Mouse (Mus musculus) CD8-positive naive resting alpha-beta T cell, adult 2 months (primary cell): Measurements from ENCODE around the gene A4galt.
"Not testable (repeated sequence)": the region's sequence is repeated elsewhere in the genome, so short reads cannot be mapped to it uniquely, and the experiment has no call there.

Experiments used
- DNase-seq, 2 experiments: peaks; one replicate each; pipeline ENCODE4 v3.0.0; 2022; ENCODE audit warnings: low read depth in 2 of 2, low spot score in 2 of 2

A4galt gene

DNA sequence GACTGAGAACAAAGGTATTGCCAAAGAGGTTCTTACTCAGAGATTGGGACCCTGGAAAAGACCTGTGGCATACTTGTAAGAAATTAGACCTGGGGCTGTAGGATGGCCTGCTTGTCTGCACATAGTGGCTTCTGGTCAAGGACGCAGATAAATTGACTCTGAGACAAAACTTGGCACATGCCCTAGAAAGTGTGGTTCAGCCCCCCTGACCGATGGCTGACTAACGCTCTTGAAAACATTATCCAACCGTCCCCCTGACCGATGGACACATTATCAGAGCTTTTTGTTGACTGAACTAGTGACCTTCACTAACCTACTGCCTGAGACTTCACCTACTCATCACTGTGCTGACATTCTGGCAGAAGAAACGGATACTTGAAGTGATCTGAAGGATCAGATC lies 18.4 kb upstream of the A4galt start:
- DNase-seq = not testable (repeated sequence)

GRCm38 (mm10) chr15:83268428-83268827 lies 16.9 kb upstream of the A4galt start:
- DNase-seq = not testable (repeated sequence)

DNA sequence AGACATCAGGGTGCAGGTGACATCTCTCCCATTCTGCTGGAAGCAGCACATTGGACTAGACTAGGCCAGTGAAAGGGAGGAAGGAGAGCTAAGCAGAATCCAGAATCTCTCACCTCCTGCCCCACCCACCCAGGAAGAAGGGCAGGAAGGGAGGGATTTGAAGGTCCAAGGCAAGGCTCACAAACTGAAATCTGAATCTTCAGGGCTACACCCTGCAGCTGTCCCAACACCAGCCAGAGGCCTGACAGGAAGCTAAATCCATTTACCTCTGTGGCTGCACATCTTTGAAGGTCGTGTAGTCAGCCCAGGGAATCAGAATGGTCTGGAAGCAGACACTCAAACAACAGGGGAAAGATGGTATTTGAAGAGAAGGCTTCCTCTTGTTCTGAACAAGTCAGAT lies 13.7 kb upstream of the A4galt start:
- DNase-seq = no peak

DNA sequence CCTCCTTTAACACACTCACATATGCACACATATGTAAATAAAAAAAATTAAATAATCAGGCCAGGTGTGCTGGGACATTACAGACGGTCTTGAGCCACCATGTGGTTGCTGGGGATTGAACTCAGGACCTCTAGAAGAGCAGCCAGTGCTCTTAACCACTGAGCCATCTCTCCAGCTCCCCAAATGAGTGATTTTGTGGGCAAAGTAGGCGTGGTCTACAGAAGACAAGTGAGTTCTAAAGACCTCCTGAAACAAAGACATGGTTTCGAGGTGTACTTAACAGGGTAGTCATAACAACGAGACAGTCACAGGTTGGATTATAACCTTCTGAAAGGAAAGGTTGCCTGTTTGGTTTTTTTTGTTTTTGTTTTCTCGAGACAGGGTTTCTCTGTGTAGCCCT lies 11.8 kb upstream of the A4galt start:
- DNase-seq = no peak

DNA sequence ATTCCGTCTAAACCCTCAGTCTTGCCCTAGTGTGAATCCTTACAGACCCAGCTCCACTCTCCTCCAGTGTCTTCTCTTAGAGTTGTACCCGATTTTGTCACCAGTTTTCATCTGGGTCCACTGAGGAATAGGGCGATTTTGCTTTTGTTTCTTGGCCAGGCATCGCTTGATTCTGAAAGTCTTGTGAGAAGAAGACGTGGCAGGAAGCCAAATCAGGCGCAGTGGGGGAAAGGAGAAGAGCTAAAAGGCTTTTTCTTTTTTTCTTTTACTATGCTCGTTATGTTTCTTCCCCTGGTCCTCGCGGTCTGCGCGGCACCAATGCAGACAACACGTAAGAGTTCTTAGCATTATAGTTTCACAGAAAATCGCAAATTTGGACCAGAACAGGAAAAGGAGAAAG lies 6.3 kb upstream of the A4galt start:
- DNase-seq = no peak

DNA sequence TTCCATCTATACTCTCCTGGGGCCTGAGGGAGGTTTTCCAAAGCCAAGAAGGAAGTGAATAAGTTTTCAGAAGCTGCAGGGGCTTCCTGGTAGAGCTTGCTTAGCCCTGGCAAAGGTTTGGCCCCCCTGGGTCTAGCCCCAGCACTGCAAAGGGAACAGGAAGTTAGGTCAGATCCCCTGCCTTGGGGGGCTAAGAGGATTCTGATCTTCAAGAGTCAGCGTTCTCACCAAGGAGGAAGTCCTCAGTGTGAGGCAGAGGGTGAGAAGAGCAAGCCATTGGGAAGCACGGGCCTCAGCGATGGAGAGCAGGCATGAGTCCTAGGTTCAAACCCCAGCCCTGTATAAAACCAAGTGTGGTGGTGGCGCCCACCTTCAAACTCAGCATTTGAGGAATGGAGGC lies 4.9 kb upstream of the A4galt start:
- no peak for DNase-seq

GRCm38 (mm10) chr15:83255944-83256343 lies 4.4 kb upstream of the A4galt start:
- no peak for DNase-seq

GRCm38 (mm10) chr15:83255191-83255782 lies 3.7 kb upstream of the A4galt start:
- no peak for DNase-seq

DNA sequence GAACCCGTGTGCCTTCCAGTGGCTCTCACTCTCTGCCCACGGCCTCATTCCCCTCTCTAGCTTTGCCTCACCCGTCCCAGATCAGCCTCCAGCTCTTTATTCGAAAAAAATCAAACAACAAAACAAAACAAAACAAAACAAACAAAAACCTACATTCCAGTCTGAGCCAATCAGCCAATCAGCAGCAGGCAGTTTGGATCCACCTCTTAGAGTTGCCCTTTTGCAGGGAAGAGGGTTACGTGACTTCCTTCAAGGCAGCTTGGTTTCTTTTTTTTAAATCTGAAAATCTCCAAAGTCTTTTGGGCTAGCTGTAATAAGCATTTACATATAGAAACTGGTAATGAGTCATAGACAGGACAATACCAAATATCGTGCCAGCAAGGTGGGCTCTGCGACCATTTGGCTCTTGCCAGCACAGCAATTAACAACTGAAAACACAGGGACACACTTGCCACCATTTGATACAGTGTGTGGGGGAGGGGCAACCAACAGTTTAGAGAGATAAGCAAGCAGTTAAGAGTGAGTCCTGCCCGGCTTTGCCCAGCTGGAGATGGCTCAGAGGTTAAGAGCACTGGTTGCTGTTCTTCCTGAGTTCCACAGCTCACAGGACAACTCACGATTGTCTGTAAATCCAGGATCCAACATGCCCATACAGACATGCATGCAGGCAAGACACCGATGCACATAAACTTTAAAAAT lies 2.9 kb upstream of the A4galt start:
- DNase-seq = no peak

DNA sequence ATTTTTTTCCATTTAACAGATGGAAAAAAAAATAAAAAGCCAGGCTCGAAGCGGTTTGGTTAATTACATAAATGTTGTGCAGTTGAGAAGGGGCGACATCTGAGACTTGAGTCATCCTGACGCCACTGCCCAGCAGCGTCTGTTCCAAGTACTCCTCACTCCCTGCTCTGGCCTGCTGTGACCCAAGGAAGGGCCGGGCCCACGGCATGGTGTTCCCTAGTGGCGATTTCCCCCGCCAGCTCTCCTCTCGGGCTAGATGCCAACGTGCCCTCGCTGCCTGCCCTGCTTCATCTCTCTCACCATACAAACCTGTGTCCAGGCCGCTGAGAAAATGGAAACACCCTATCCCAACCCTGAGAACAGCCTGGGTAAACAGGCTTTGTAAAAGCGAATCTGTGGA lies 486 bp upstream of the A4galt start:
- no peak for DNase-seq

DNA sequence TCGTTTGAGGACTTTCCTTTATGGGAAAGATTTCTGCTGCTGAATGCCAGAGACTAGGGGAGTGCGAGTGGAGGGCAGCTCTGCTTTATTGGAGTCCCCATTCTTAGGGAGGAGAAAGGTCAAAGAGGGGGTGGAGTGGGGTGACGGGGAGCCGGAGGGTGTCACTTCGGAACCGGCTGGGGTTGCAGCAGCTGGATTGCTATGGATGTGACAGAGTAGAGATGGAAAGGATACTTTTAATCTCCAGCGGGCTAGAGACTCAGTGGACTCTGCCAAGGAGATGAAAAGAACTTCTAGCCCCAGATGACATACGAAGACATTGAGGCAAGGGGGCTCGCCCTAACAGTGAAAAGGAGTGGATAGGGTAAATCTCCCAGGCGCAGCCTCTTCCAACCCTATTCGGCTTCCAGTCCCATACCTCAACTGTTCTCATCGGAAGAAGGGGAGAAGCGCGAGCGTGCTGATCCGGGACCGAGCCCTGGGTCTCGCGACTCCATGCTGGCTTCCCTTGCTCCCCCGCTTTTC lies 861 bp downstream of the A4galt start:
- no peak for DNase-seq

- DNase-seq = no peak
Observed at GRCm38 (mm10) chr15:83249535-83250287, 1.9 kb downstream of the A4galt start.

DNA sequence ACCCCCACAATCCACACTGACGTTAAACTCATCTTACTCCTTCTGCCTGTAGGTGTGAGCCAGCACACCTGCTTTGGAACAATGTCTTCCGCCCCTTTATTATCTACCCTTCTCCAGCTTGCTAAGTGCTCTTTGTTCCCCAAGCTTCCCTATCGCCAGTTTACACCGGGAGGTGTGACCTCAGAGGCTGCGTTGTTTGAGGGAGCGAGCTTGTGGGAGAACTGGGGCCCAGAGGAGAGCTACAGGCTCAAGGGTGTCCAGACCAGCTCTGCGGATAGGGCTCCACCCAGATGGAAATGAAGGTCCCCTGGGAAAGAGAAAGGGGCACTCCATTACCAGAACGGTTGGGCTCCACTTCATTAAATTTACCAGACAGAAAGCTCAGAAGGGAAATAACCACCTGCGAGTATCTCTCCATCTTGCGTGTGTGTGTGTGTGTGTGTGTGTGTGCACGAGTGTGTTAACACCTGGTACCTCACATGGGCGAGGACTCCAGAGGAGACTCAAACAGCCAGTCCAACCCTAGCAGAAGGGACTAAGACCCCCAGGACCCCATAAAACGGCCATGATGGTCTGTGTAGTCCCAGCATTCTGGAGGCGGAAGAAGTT lies 3.2 kb downstream of the A4galt start:
- no peak for DNase-seq

DNA sequence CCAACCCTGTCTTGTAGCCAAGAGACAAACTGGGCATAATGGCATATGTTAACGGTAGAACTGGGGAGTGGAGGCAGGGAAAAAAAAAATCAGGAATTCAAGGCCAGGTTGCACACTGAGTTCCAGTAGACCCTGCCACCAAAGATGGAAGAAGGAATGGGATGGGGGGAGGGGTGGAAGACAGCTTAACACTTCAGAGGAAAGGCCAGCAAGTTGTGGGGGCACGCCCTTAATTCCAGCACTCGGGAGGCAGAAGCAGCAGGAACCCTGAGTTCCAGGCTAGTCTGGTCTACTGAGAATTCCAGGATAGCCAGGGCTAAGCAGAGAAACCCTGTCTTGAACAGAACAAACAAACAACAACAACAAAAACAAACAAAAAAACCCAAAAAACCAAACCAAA lies 7.2 kb downstream of the A4galt start:
- no peak for DNase-seq

GRCm38 (mm10) chr15:83241961-83242680 lies 9.5 kb downstream of the A4galt start:
- DNase-seq = no peak

GRCm38 (mm10) chr15:83241497-83241896 lies 10.1 kb downstream of the A4galt start:
- no peak for DNase-seq

DNA sequence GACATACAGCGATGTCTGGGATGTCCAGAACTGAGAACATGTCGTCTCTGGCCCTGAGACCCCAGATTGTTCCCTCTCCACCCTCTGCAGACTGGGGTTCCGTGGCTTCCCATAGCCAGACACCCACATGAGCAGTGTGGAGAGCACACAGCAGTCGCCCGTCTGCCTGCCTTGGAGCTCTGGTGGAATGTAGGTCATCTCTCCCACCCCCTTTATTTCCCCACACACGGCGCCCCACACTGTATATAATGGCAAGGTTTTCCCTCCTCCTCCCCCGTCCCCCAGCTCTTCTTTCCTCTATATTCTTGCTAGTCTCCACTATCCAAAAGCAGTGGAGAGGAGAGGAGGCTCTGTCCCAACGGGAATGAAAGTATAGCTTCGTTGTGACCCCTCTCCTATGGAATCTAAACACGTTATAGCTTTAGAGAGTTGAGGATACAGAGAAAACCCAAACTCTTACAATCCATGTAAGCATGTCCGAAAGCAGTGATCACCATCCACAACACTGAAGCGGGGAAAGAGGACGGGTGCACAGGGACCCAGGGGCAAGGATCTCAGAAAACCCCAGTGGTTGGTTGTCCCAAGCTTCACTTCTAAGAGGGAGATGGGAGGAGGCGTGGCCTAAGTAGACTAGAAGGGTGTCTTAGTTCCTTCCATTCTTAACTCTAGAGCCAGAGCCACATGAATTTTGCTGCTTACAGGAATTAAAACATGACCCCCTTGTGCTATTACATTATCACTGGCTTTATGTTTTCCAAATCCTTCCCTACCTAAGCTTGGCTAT lies 13.9 kb downstream of the A4galt start:
- no peak for DNase-seq

DNA sequence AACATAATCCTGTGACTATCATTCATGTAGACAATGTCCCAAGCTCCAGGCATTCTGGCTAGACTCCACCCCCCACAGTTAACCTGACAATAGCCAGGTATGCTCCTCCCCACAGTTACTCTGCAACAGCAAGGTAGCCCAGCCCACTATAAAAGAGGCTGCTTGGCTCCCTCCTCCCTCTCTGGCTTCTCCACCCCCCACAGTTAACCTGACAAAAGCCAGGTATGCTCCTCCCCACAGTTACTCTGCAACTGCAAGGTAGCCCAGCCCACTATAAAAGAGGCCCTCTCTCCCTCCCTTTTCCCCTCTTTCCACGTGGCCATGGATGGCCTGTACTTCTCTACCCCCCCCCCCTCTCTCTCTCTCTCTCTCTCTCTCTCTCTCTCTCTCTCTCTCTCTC lies 14.8 kb downstream of the A4galt start:
- no peak for DNase-seq

GRCm38 (mm10) chr15:83233219-83233992 lies 18.2 kb downstream of the A4galt start:
- DNase-seq = no peak

GRCm38 (mm10) chr15:83227559-83227958 lies 24.0 kb downstream of the A4galt start:
- DNase-seq = no peak
